Mouse (Mus musculus) neural tube, embryonic 15.5 days (tissue): ENCODE measurements around the gene Dusp9. TPM values are rescaled to one million over a fixed set of nuclear protein-coding genes. Genes with fewer than 3 reads are reported as not detected.

Source experiments
- ATAC-seq: fragments of 200-750 bp; cut with Nextera tagmentation; 2 replicates; pipeline ENCODE4 v1.8.0; 2017; ENCODE audit warnings: mild to moderate bottlenecking, moderate TSS enrichment, moderate library complexity; ENCODE audit not compliant: low FRiP score
- H3K27ac ChIP-seq: fragments of 300-500 bp; sonication (generic); replicated peaks from 2 replicates; pipeline ENCODE4 v1.5.1; 2015; ENCODE audit warnings: mild to moderate bottlenecking, inconsistent platforms
- H3K27me3 ChIP-seq: fragments of 300-500 bp; sonication (generic); replicated peaks from 2 replicates; pipeline ENCODE4 v1.6.1; 2015; ENCODE audit warnings: inconsistent platforms
- H3K36me3 ChIP-seq: fragments of 300-500 bp; sonication (generic); 2 replicates; pipeline ENCODE4 v1.6.1; 2015; ENCODE audit warnings: inconsistent platforms
- H3K4me1 ChIP-seq: fragments of 300-500 bp; sonication (generic); 2 replicates; pipeline ENCODE4 v1.6.1; 2015; ENCODE audit warnings: inconsistent platforms
- H3K4me2 ChIP-seq: fragments of 300-500 bp; sonication (generic); 2 replicates; pipeline ENCODE4 v1.6.1; 2015; ENCODE audit warnings: inconsistent platforms, mild to moderate bottlenecking, moderate library complexity
- H3K4me3 ChIP-seq: fragments of 300-500 bp; sonication (generic); replicated peaks from 2 replicates; pipeline ENCODE4 v1.5.1; 2015; ENCODE audit warnings: mild to moderate bottlenecking, inconsistent platforms
- H3K9ac ChIP-seq: fragments of 300-500 bp; sonication (generic); replicated peaks from 2 replicates; pipeline ENCODE4 v1.6.1; 2015; ENCODE audit warnings: mild to moderate bottlenecking, inconsistent platforms
- H3K9me3 ChIP-seq: fragments of 300-500 bp; sonication (generic); replicated peaks from 2 replicates; pipeline ENCODE4 v1.6.1; 2016; ENCODE audit warnings: inconsistent platforms
- WGBS: fragments of 180-500 bp; shearing (Covaris S2); methylation state at CpG from one replicate; pipeline ENCODE4 v1.1.7; 2015; ENCODE audit warnings: mixed read lengths; 5-methylcytosine and 5-hydroxymethylcytosine counted together
- polyA plus RNA-seq: library from polyadenylated mRNA; unstranded; fragments of >200 nt; fragmentation: Nextera tagmentation; extraction: Ambion mirVana; gene quantifications from 2 replicates; pipeline ENCODE4 v1.2.1, GENCODE M21; 2015

The Dusp9 gene
- polyA plus RNA-seq, 1 experiment from 2014 or later: 1.0 TPM

DNA sequence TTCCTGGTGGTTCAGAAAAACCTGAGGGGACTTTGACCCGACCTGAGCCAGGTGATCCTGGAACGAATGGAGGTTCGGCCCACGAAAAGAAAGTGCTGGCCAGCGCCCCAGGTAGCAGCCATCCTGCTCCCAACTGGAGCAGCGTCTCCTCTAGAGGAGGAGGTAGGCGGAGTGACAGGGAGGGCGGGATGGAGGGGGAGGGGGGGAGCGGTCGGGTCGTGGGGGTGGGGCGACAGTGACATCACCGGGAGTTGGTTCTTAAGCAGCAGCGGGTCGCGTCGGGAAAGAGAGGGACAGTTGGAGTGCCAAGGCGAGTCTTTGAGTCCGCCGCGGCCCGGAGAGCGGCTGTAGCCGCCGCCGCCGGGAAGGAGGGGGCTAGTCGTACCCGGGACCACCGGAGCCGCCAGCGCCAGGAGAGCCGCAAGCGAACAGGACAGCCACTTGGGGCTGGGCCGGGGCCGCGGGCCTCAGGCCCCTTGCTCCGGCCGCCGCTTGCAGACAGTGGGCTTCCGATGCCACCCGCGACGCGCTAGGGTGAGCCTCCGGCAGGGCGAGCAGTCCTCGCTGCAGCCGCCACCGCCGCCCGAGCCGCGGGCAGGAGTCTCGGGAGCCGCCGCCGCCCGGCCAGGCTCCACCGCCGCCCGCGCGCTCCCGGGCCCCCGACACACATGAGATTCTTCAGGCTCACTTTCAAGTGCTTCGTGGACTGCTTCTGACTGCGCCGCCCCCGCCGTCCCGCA is 33.8 kb downstream of the Dusp9 start, which contains the start of gene Slc6a8:
Slc6a8 (plus strand) TSS at position 272 of the 740 bp plus-strand sequence.
- peak within 1 kb of the TSS; percentile 74 for H3K27ac ChIP-seq
- H3K4me1 ChIP-seq: peaks cover 16% of the 10 kb centered on the region
- H3K27me3 ChIP-seq: no peaks in the 10 kb centered on the region
- peak within 1 kb of the TSS; percentile 66 for H3K4me2 ChIP-seq
- peak; percentile 83 for ATAC-seq
- H3K9ac ChIP-seq: peak within 1 kb of the TSS; percentile 70
- H3K9me3 ChIP-seq: no peaks in the 10 kb centered on the region
- 19% methylated on average over 47 of the region's 72 CpGs for WGBS
- no peaks in the 10 kb centered on the region for H3K36me3 ChIP-seq
- H3K4me3 ChIP-seq: peak within 1 kb of the TSS; percentile 57

DNA sequence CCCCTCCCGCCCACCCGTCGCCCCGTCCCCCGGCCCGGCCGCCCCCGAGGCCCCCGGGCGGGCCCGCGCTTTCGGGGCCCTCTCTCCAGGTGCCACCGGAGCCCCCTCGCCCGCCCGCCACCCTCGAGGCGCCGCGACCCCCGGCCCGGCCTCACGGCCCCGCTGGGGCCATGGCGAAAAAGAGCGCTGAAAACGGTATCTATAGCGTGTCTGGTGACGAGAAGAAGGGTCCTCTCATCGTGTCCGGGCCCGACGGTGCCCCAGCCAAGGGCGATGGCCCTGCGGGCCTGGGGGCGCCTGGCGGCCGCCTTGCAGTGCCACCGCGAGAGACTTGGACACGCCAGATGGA is 34.4 kb downstream of the Dusp9 start:
- Histone ChIP-seq H3K36me3 (no peaks in the 10 kb centered on the region), H3K27me3 (no peaks in the 10 kb centered on the region), H3K9me3 (no peaks in the 10 kb centered on the region), H3K27ac (peak overlapping the region; percentile 74), H3K9ac (peak overlapping the region; percentile 70), H3K4me2 (peak overlapping the region; percentile 66), H3K4me3 (peak overlapping the region; percentile 57), H3K4me1 (peaks cover 16% of the 10 kb centered on the region)
- 21% methylated on average over 27 of the region's 42 CpGs for WGBS
- peak; percentile 33; the same call in 1 of the 2 replicates for ATAC-seq

DNA sequence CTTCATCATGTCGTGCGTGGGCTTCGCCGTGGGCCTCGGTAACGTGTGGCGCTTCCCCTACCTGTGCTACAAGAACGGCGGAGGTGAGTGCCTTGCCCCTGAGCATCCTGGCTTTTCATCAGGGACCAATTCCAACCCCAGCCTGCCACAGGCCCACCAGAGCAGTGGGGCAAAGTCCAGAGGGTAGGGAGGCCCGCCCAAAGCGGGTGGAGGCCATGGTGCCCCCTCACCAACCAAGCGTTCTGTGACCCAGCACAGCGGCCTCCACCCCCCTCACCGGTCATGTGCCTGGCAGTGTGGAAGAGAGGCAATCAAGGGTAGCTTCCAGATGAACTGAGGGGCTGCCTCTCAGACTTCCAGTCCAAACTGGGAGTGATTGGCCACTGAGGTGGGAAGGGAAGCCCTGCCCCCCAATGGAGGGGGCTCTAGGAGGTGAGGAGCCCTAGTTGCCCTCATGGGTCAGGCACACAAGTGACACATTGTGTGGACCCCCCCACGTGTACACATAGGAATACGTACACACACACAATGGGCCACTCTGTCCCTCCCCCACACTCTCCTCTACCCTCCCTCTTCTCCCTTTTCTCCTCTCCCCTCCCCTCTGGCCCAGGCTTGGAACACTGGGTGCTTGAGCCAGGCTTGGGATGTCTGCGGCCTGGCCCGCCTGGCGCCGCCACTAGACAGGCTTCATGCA is 34.9 kb downstream of the Dusp9 start:
- peak overlapping the region; percentile 74 for H3K27ac ChIP-seq
- peak overlapping the region; percentile 66 for H3K4me2 ChIP-seq
- H3K9ac ChIP-seq: peak overlapping the region; percentile 70
- WGBS: 27% methylated on average over 20 of the region's 20 CpGs
- no peaks in the 10 kb centered on the region for H3K27me3 ChIP-seq
- peak overlapping the region; percentile 57 for H3K4me3 ChIP-seq
- no peaks in the 10 kb centered on the region for H3K9me3 ChIP-seq
- peaks cover 16% of the 10 kb centered on the region for H3K4me1 ChIP-seq
- 0 out of 2 replicates have a peak, but pooled peaks cover 5% of the 10 kb centered on the region for H3K36me3 ChIP-seq
- peak; percentile 33; the same call in 1 of the 2 replicates for ATAC-seq

DNA sequence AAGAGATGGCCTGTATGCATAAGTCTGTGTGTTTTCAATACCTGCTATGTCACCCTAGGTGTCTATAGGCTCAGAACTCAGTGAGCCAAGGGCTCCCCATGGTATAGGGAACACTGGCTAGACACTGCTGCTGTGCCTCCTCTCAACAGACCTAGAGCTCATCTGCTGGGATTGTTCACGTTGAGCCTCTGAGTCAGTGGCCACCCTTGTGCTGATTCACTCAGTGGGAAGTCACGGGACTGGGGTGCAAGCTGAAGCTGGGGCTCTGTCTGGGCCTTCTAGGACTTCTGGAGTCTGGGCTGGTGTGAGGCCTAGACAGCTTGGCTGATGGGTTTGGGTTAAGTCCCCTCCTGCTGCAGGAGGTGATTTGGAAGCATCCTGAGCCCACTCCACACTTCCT is 36.0 kb downstream of the Dusp9 start:
- peak overlapping the region; percentile 70; the same call in 1 of the 2 replicates for H3K9ac ChIP-seq
- H3K9me3 ChIP-seq: no peaks in the 10 kb centered on the region
- peaks cover 16% of the 10 kb centered on the region for H3K4me1 ChIP-seq
- no peaks in the 10 kb centered on the region for H3K27me3 ChIP-seq
- ATAC-seq: no peak
- peak overlapping the region; percentile 57; the same call in 1 of the 2 replicates for H3K4me3 ChIP-seq
- H3K4me2 ChIP-seq: peak overlapping the region; percentile 66
- no peak overlapping the region for H3K27ac ChIP-seq
- 0 out of 2 replicates have a peak, but pooled peaks cover 5% of the 10 kb centered on the region for H3K36me3 ChIP-seq
- WGBS: 55% methylated on average over 2 of the region's 2 CpGs

DNA sequence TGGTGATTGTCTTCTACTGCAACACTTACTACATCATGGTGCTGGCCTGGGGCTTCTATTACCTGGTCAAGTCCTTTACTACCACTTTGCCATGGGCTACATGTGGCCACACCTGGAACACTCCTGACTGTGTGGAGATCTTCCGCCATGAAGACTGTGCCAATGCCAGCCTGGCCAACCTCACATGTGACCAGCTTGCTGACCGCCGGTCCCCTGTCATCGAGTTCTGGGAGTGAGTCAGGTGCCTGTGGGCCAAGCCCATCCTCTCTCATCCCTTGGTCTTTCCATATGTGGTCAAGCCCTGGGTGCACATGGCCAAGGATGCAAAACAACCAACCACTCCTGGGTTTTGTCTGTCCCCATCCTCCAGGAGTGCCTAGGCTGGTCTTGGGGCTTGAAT is 37.4 kb downstream of the Dusp9 start:
- H3K9ac ChIP-seq: no peak overlapping the region
- no peak overlapping the region for H3K4me2 ChIP-seq
- no peak overlapping the region for H3K27ac ChIP-seq
- H3K4me3 ChIP-seq: no peak overlapping the region
- H3K36me3 ChIP-seq: 0 out of 2 replicates have a peak, but pooled peaks cover 5% of the 10 kb centered on the region
- H3K4me1 ChIP-seq: peaks cover 16% of the 10 kb centered on the region
- 97% methylated on average over 4 of the region's 4 CpGs for WGBS
- no peaks in the 10 kb centered on the region for H3K9me3 ChIP-seq
- no peaks in the 10 kb centered on the region for H3K27me3 ChIP-seq
- no peak for ATAC-seq

DNA sequence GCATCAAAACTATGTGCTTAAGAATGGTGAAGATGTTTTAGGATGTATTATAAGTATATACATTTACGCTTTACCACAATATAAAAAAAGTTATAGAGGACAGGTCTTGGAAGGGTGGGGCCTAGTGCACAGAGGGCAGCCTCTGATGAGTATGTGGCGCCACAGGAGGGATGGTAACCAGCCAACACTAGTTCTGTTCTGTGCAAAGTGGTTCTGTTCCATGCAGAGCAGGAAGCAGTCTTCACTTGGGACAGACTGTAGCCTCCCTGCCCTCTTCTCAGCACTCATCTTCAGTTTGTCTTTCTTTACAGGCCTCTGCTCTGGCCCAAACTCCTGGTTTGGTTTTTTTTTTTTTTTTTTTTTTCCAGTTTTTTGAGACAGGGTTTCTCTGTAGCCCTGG is 44.9 kb downstream of the Dusp9 start:
- Histone ChIP-seq H3K36me3 (peaks cover 18% of the 10 kb centered on the region), H3K4me3 (no peak overlapping the region), H3K27me3 (no peaks in the 10 kb centered on the region), H3K27ac (no peak overlapping the region), H3K9ac (no peak overlapping the region), H3K9me3 (no peaks in the 10 kb centered on the region), H3K4me2 (no peak overlapping the region), H3K4me1 (no peaks in the 10 kb centered on the region)
- WGBS: 83% methylated on average over 2 of the region's 2 CpGs
- no peak for ATAC-seq

DNA sequence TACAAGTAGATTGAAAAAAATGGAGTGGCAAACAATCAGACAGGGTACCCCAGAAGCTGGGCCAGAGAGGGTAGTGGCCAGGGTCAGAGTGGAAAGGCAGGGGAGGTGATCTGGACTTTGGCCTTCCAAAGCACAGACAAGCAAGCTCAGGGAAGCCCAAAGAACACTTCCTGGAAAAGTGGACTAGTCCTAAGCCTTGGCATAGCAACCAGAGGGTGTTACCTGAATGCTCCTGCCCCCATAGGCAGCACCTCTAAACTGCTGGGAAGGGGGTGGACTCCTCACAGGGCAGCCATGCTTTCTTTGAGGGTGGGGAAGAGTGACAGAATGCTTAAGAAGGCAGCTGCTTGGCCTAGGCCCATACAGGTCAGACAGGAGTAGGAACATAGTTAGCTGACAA is 45.8 kb downstream of the Dusp9 start:
- Histone ChIP-seq H3K27me3 (no peaks in the 10 kb centered on the region), H3K4me3 (no peak overlapping the region), H3K27ac (no peak overlapping the region), H3K4me2 (no peak overlapping the region), H3K4me1 (no peaks in the 10 kb centered on the region), H3K9ac (no peak overlapping the region), H3K36me3 (peaks cover 18% of the 10 kb centered on the region), H3K9me3 (no peaks in the 10 kb centered on the region)
- no peak for ATAC-seq

DNA sequence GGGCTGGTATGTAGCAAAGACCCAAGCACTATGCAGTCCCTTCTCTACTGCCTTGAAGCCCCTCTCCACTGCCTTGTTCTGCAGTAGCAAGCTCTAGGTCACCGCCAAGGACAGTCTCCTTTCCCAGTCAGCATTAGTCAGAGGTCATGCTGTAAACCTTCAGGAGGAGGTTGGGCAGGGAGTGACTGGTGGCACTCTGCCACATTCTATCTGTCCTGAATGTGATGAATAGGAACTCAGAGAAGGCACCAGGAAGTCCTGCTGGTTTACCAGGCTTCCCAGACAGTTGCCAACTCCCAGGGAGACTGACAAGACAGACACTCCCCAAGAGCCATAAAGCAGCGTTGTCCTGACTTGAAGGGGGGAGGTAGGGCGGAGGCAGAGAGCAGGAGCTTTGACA is 46.4 kb downstream of the Dusp9 start:
- H3K4me3 ChIP-seq: no peak overlapping the region
- H3K4me1 ChIP-seq: no peaks in the 10 kb centered on the region
- WGBS: 52% methylated on average over 3 of the region's 3 CpGs
- H3K36me3 ChIP-seq: peaks cover 18% of the 10 kb centered on the region
- H3K27me3 ChIP-seq: no peaks in the 10 kb centered on the region
- no peaks in the 10 kb centered on the region for H3K9me3 ChIP-seq
- no peak for ATAC-seq
- no peak overlapping the region for H3K4me2 ChIP-seq
- no peak overlapping the region for H3K9ac ChIP-seq
- H3K27ac ChIP-seq: no peak overlapping the region

DNA sequence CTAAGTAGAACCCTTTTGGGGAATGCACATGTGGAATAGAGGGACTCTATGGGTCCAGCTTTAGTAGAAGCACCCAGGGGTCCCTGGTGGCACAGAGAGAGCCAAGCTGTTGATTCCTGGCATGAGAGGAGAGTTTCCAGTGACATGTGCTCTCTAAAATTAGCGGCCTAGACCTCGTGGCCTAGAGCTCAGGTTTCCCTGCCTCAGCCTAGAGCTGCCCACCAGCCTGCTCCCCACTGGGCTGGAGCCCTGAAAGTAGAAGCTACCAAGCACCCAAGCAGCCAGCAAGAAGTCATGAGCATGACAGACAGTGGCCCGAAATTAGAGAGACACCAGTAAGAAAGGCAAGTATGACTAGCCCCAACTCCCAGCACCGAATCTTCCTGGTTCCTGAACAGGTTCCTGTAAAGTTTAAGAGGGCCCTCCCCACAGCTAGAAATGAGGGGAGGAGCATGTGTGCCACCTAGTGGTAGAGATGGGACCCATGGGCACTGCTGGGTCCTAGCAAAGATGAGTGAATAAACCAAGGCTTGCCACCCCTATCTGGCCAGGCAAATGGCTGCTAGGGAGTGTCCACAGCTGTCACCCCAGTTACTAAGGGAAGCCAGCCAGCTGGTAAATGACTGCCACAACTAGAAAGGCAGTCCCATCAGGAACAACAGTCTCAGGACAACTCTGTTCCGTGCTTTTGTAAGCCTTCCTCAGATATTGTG is 51.9 kb downstream of the Dusp9 start:
- H3K9me3 ChIP-seq: no peaks in the 10 kb centered on the region
- H3K4me1 ChIP-seq: no peaks in the 10 kb centered on the region
- H3K27me3 ChIP-seq: no peaks in the 10 kb centered on the region
- no peak for ATAC-seq
- H3K4me3 ChIP-seq: no peak overlapping the region
- H3K9ac ChIP-seq: no peak overlapping the region
- H3K4me2 ChIP-seq: no peak overlapping the region
- H3K36me3 ChIP-seq: peaks cover 9% of the 10 kb centered on the region; the same call in 1 of the 2 replicates
- WGBS: 77% methylated on average over 5 of the region's 5 CpGs
- H3K27ac ChIP-seq: no peak overlapping the region
